Mouse (Mus musculus): ENCODE data around the gene Hoxd10.
A peak's percentile ranks its signal among the peaks of the same experiment; 100 is the strongest.

Gene Hoxd10

GRCm38 (mm10) chr2:74666411-74666810 lies 25.3 kb upstream of the Hoxd10 start:
- no peak for DNase-seq (ENCODE audit: low read depth, low spot score)

- no peak for DNase-seq (ENCODE audit: low read depth, low spot score)
These were observed 24.4 kb upstream of the Hoxd10 start for GRCm38 (mm10) chr2:74667191-74667841.

- DNase-seq (ENCODE audit: low read depth, low spot score) = no peak
These were observed 23.8 kb upstream of the Hoxd10 start, which contains the start of gene Hoxd13 for GRCm38 (mm10) chr2:74667842-74668357. Gene Hoxd13 (plus strand): TSS chr2:74668310.

GRCm38 (mm10) chr2:74668370-74669229 lies 23.1 kb upstream of the Hoxd10 start:
- no peak for DNase-seq (ENCODE audit: low read depth, low spot score)

GRCm38 (mm10) chr2:74669230-74669578 lies 22.5 kb upstream of the Hoxd10 start:
- DNase-seq (ENCODE audit: low read depth, low spot score) = no peak

GRCm38 (mm10) chr2:74669650-74670235 lies 22.0 kb upstream of the Hoxd10 start:
- no peak for DNase-seq (ENCODE audit: low read depth, low spot score)

- no peak for DNase-seq (ENCODE audit: low read depth, low spot score)
These were observed 21.0 kb upstream of the Hoxd10 start for GRCm38 (mm10) chr2:74670632-74671188.

- DNase-seq (ENCODE audit: low read depth, low spot score) = no peak
These were observed 19.9 kb upstream of the Hoxd10 start for GRCm38 (mm10) chr2:74671847-74672246.

GRCm38 (mm10) chr2:74672481-74673362 lies 19.0 kb upstream of the Hoxd10 start:
- peak; percentile 59 for DNase-seq (ENCODE audit: low read depth, low spot score)

GRCm38 (mm10) chr2:74673835-74674425 lies 17.8 kb upstream of the Hoxd10 start:
- no peak for DNase-seq (ENCODE audit: low read depth, low spot score)

GRCm38 (mm10) chr2:74674881-74675665 lies 16.7 kb upstream of the Hoxd10 start, which contains the start of gene Hoxd12:
Gene Hoxd12 (plus strand): TSS chr2:74675013.
- no peak for DNase-seq (ENCODE audit: low read depth, low spot score)

GRCm38 (mm10) chr2:74675666-74676282 lies 15.9 kb upstream of the Hoxd10 start:
- no peak for DNase-seq (ENCODE audit: low read depth, low spot score)

- DNase-seq (ENCODE audit: low read depth, low spot score) = no peak
These were observed 15.2 kb upstream of the Hoxd10 start for GRCm38 (mm10) chr2:74676376-74677052.

GRCm38 (mm10) chr2:74677106-74677505 lies 14.6 kb upstream of the Hoxd10 start:
- DNase-seq (ENCODE audit: low read depth, low spot score) = no peak

GRCm38 (mm10) chr2:74678891-74679595 lies 12.7 kb upstream of the Hoxd10 start, which contains the start of gene Hoxd11:
Gene Hoxd11 (plus strand): TSS chr2:74679557.
- DNase-seq (ENCODE audit: low read depth, low spot score) = no peak

- no peak for DNase-seq (ENCODE audit: low read depth, low spot score)
These were observed 12.1 kb upstream of the Hoxd10 start for GRCm38 (mm10) chr2:74679596-74679971.

GRCm38 (mm10) chr2:74679980-74680379 lies 11.7 kb upstream of the Hoxd10 start:
- DNase-seq (ENCODE audit: low read depth, low spot score) = no peak

Measured in retina, postnatal 7 days (tissue).